Mouse (Mus musculus) erythroblast, embryonic 14.5 days (primary cell): ENCODE measurements around the gene Olfr221.

Source experiments
- GATA1 ChIP-seq: IDR thresholded peaks from 2 replicates; pipeline ENCODE4 v1.6.1; 2012; ENCODE audit warnings: low read length, inconsistent platforms, mixed read lengths
- TAL1 ChIP-seq: IDR thresholded peaks from 3 replicates; pipeline ENCODE4 v1.6.1; 2012; ENCODE audit warnings: low read length, inconsistent platforms, mixed read lengths

DNA sequence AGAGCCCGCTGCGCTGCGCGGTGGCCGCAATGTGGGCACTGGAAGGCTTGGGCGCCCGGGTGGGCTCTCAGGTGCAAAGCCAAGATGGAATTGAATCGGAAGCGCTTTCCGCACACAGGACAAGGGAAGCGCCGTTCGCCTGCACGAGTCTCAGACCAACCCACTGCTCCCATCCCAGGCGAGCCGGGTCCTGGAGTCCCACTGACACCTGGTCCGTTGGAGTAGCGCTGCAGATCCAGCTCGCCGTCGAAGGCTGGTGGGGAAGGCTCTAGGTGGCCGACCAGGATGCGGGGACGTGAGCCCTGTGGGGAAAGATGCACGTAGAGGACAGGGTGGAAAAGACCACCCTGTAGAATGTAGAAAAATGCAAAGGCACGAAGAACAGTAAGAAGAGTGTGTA is 32.9 kb downstream of the Olfr221 start:
- TF ChIP-seq TAL1 (no peak), GATA1 (no peak)
